Mouse (Mus musculus) midbrain, embryonic 16.5 days (tissue): ENCODE results near the gene H2-Ke6. TPM values are rescaled to one million over a fixed set of nuclear protein-coding genes. Genes with fewer than 3 reads are reported as not detected.

Experiments
- ATAC-seq: fragments of 200-750 bp; cut with Nextera tagmentation; 2 replicates; pipeline ENCODE4 v1.8.0; 2017; ENCODE audit warnings: moderate TSS enrichment
- H3K27ac ChIP-seq: fragments of 300-500 bp; sonication (generic); 2 replicates; pipeline ENCODE4 v1.5.1; 2014; ENCODE audit warnings: mild to moderate bottlenecking, low read length, mixed read lengths
- H3K27me3 ChIP-seq: fragments of 300-500 bp; sonication (generic); 2 replicates; pipeline ENCODE4 v1.6.1; 2014; ENCODE audit warnings: low read depth, low read length, mixed read lengths; ENCODE audit not compliant: control insufficient read depth, insufficient read depth
- H3K36me3 ChIP-seq: fragments of 300-500 bp; sonication (generic); 2 replicates; pipeline ENCODE4 v1.6.1; 2014; ENCODE audit warnings: mild to moderate bottlenecking, low read length, moderate library complexity, mixed read lengths; ENCODE audit not compliant: control insufficient read depth, insufficient read depth
- H3K4me1 ChIP-seq: fragments of 300-500 bp; sonication (generic); 2 replicates; pipeline ENCODE4 v1.6.1; 2014; ENCODE audit warnings: mild to moderate bottlenecking, low read length, mixed read lengths; ENCODE audit not compliant: control insufficient read depth, insufficient read depth
- H3K4me2 ChIP-seq: fragments of 300-500 bp; sonication (generic); 2 replicates; pipeline ENCODE4 v1.6.1; 2014; ENCODE audit warnings: mild to moderate bottlenecking, low read length, mixed read lengths
- H3K4me3 ChIP-seq: fragments of 300-500 bp; sonication (generic); 2 replicates; pipeline ENCODE4 v1.5.1; 2014; ENCODE audit warnings: low read depth, mild to moderate bottlenecking, low read length, moderate library complexity, mixed read lengths
- H3K9ac ChIP-seq: fragments of 300-500 bp; sonication (generic); 2 replicates; pipeline ENCODE4 v1.6.1; 2014; ENCODE audit warnings: low read depth, low read length, mixed read lengths
- H3K9me3 ChIP-seq: fragments of 300-500 bp; sonication (generic); replicated peaks from 2 replicates; pipeline ENCODE4 v1.6.1; 2014; ENCODE audit warnings: mild to moderate bottlenecking, low read length, mixed read lengths; ENCODE audit not compliant: control insufficient read depth, poor library complexity, severe bottlenecking
- WGBS: fragments of 180-500 bp; shearing (Covaris S2); extraction: QIAGEN DNeasy Blood & Tissue Kit; methylation state at CpG from one replicate; pipeline ENCODE4 v1.1.7; 2014; 5-methylcytosine and 5-hydroxymethylcytosine counted together
- microRNA counts: library from miRNA; unstranded; fragments of <30 nt; microRNA quantifications from one replicate; lab custom pipeline; 2016
- microRNA-seq: library from miRNA; unstranded; fragments of <30 nt; microRNA quantifications from one replicate; pipeline ENCODE4, GENCODE M21; 2017
- polyA plus RNA-seq: library from polyadenylated mRNA; unstranded; fragments of >200 nt; fragmentation: Nextera tagmentation; extraction: Ambion mirVana; gene quantifications from 2 replicates; pipeline ENCODE4 v1.2.1, GENCODE M21; 2015

The H2-Ke6 gene
- polyA plus RNA-seq, 1 experiment from 2014 or later: 61.3 TPM

DNA sequence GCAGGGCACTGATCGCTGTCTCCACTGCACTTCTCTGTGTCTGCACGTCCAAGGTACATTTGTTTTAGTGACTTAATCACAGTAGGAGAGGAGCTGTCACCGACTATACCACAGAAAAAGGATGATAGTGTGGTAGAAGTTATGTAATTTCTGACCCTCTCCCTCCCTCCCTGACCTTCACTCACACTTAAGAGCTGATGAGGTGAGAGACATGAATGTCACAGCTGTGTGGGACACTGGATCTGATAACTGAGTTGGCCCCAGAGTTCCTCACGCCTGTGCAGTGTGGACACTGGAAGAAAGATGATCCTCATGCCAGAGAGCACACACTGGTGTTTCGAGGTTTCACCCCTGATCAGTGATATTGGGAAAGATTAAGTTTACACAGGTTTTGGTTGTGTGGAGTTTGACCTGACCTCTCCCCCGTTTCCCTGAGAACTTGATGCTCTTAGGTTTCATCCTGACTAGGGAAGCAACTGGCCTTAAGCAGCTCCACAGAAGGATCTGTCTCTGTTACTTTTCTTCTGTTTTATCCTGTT, 48.3 kb downstream of the H2-Ke6 start:
- Histone ChIP-seq H3K27ac (no peak overlapping the region), H3K9me3 (no peaks in the 10 kb centered on the region), H3K27me3 (peaks cover 36% of the 10 kb centered on the region), H3K9ac (no peak overlapping the region), H3K4me2 (no peak overlapping the region), H3K4me3 (no peak overlapping the region), H3K4me1 (peaks cover 11% of the 10 kb centered on the region; the same call in 1 of the 2 replicates), H3K36me3 (no peaks in the 10 kb centered on the region)
- WGBS: 75% methylated on average over 6 of the region's 6 CpGs
- no peak for ATAC-seq

GRCm38 (mm10) chr17:33978631-33979031, 49.2 kb downstream of the H2-Ke6 start:
- 2% methylated on average over 17 of the region's 17 CpGs for WGBS
- Histone ChIP-seq H3K4me1 (peaks cover 11% of the 10 kb centered on the region; the same call in 1 of the 2 replicates), H3K4me3 (peak overlapping the region; percentile 40), H3K27ac (no peak overlapping the region), H3K9ac (peak overlapping the region; percentile 60), H3K36me3 (no peaks in the 10 kb centered on the region), H3K27me3 (peaks cover 36% of the 10 kb centered on the region), H3K4me2 (peak overlapping the region; percentile 61), H3K9me3 (no peaks in the 10 kb centered on the region)
- ATAC-seq: no peak

DNA sequence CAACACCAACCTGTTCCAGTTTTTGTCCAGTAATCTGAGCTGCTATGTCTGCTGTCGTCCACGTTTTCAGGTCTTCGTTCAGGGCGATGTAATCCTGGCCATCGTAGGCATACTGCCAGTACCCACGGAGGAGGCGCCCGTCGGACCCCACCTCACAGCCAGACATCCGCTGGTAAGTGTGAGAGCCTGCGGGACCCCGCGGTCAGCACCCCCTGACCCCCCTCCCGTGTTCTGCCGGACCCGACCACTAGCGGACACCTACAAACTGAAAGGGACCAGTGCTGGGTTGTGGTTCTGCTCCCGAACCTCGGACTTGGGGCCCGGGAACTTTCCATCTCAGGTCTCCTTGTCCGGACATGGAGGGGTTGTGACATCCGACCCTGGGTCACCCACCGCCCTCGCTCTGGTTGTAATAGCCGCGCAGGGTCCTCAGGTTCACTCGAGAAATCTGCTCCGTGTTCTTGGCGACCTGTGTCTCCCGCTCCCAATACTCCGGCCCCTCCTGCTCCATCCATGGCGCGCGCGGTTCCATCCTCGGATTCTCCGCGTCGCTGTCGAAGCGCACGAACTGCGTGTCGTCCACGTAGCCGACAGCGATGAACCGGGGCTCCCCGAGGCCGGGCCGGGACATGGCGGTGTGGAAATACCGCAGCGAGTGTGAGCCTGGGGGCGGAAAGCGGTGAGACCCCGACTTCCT, 49.9 kb downstream of the H2-Ke6 start:
- H3K4me2 ChIP-seq: peak overlapping the region; percentile 61
- H3K27ac ChIP-seq: no peak overlapping the region
- peaks cover 11% of the 10 kb centered on the region; the same call in 1 of the 2 replicates for H3K4me1 ChIP-seq
- H3K4me3 ChIP-seq: peak overlapping the region; percentile 40
- 3% methylated on average over 57 of the region's 57 CpGs for WGBS
- no peak for ATAC-seq
- H3K9ac ChIP-seq: peak overlapping the region; percentile 60
- no peaks in the 10 kb centered on the region for H3K36me3 ChIP-seq
- H3K27me3 ChIP-seq: peaks cover 36% of the 10 kb centered on the region
- no peaks in the 10 kb centered on the region for H3K9me3 ChIP-seq

MicroRNAs encoded within 50 kb of the gene (microRNA counts, 519-probe panel; counts per million panel counts)
- 2,707 counts per million, percentile 81 among the panel's probes with 10 or more counts for microRNA mmu-miR-219 (lab: Ali Mortazavi, UCI)

Small RNA genes within 50 kb of the gene (microRNA-seq; reads per million reads assigned to microRNA genes)
- gene Mir219a-1 (not detected), gene Mir219c (not detected)

Other genes starting within 250 kb of the H2-Ke6 start
- gene Angptl4, start 246.2 kb downstream of the H2-Ke6 start, polyA plus RNA-seq: 16.8 and 17.4 TPM in 2 replicates
- gene Kank3, start 217.5 kb downstream of the H2-Ke6 start, polyA plus RNA-seq: 49.0 and 52.6 TPM in 2 replicates
- 407 and 416 TPM in 2 replicates for gene Rps28, start 203.5 kb downstream of the H2-Ke6 start, polyA plus RNA-seq
- 428 and 439 TPM in 2 replicates for gene Ndufa7, start 203.5 kb downstream of the H2-Ke6 start, polyA plus RNA-seq
- gene Cd320, start 185.0 kb downstream of the H2-Ke6 start, polyA plus RNA-seq: 49.9 and 52.4 TPM in 2 replicates
- not detected in 2 replicates for gene Gm7029, start 154.2 kb downstream of the H2-Ke6 start, polyA plus RNA-seq
- gene Kifc1, start 137.4 kb downstream of the H2-Ke6 start, polyA plus RNA-seq: 1.4 and 2.8 TPM in 2 replicates
- gene Platr17, start 122.9 kb downstream of the H2-Ke6 start, polyA plus RNA-seq: 0.36 and 0.55 TPM in 2 replicates
- gene Daxx, start 118.6 kb downstream of the H2-Ke6 start, polyA plus RNA-seq: 55.1 and 59.7 TPM in 2 replicates
- gene Tapbp, start 112.2 kb downstream of the H2-Ke6 start, polyA plus RNA-seq: 21.1 and 26.1 TPM in 2 replicates
- 16.8 TPM in 2 replicates for gene Zbtb22, start 112.2 kb downstream of the H2-Ke6 start, polyA plus RNA-seq
- gene Rgl2, start 98.5 kb downstream of the H2-Ke6 start, polyA plus RNA-seq: 54.9 and 57.2 TPM in 2 replicates
- 186 and 191 TPM in 2 replicates for gene Pfdn6, start 87.7 kb downstream of the H2-Ke6 start, polyA plus RNA-seq
- gene Wdr46, start 87.4 kb downstream of the H2-Ke6 start, polyA plus RNA-seq: 19.2 TPM in 2 replicates
- 15.2 and 16.6 TPM in 2 replicates for gene B3galt4, start 76.6 kb downstream of the H2-Ke6 start, polyA plus RNA-seq
- 78.3 and 80.5 TPM in 2 replicates for gene Vps52, start 72.2 kb downstream of the H2-Ke6 start, polyA plus RNA-seq
- gene Rps18, start 72.1 kb downstream of the H2-Ke6 start, polyA plus RNA-seq: 620 and 627 TPM in 2 replicates
- 11.0 and 13.1 TPM in 2 replicates for gene H2-K1, start 27.7 kb downstream of the H2-Ke6 start, polyA plus RNA-seq
- gene Ring1, start 3.4 kb downstream of the H2-Ke6 start, polyA plus RNA-seq: 17.9 and 18.2 TPM in 2 replicates
- gene Slc39a7, start 3.6 kb upstream of the H2-Ke6 start, polyA plus RNA-seq: 163 and 175 TPM in 2 replicates
- gene Rxrb, start 3.8 kb upstream of the H2-Ke6 start, polyA plus RNA-seq: 54.0 and 55.9 TPM in 2 replicates
- 3.6 and 4.4 TPM in 2 replicates for gene Col11a2, start 11.4 kb upstream of the H2-Ke6 start, polyA plus RNA-seq
- gene H2-Oa, start 64.3 kb upstream of the H2-Ke6 start, polyA plus RNA-seq: 0.16 TPM in 1 of 2 replicates, not detected in the other
- gene H2-DMa, start 91.5 kb upstream of the H2-Ke6 start, polyA plus RNA-seq: 22.5 and 22.7 TPM in 2 replicates
- gene Brd2, start 94.6 kb upstream of the H2-Ke6 start, polyA plus RNA-seq: 117 and 126 TPM in 2 replicates
- gene H2-DMb2, start 115.2 kb upstream of the H2-Ke6 start, polyA plus RNA-seq: 0.49 and 0.53 TPM in 2 replicates
- 0.69 and 0.88 TPM in 2 replicates for gene H2-DMb1, start 125.0 kb upstream of the H2-Ke6 start, polyA plus RNA-seq
- gene Tap1, start 159.5 kb upstream of the H2-Ke6 start, polyA plus RNA-seq: 2.4 and 4.5 TPM in 2 replicates
- 1.1 and 1.7 TPM in 2 replicates for gene Psmb9, start 159.7 kb upstream of the H2-Ke6 start, polyA plus RNA-seq
- 2.2 and 2.8 TPM in 2 replicates for gene Psmb8, start 169.7 kb upstream of the H2-Ke6 start, polyA plus RNA-seq
- gene Tap2, start 175.5 kb upstream of the H2-Ke6 start, polyA plus RNA-seq: 1.5 and 2.3 TPM in 2 replicates
- gene H2-Ob, start 210.8 kb upstream of the H2-Ke6 start, polyA plus RNA-seq: 0.40 TPM in 1 of 2 replicates, not detected in the other
- 1.1 TPM in 2 replicates for gene H2-Ab1, start 229.6 kb upstream of the H2-Ke6 start, polyA plus RNA-seq